Mouse (Mus musculus): ENCODE measurements around the gene Apon. TPM values are rescaled to one million over a fixed set of nuclear protein-coding genes. Genes with fewer than 3 reads are reported as not detected.

Apon gene
- polyA plus RNA-seq, 1 experiment from 2014 or later, result 0.17 TPM

DNA sequence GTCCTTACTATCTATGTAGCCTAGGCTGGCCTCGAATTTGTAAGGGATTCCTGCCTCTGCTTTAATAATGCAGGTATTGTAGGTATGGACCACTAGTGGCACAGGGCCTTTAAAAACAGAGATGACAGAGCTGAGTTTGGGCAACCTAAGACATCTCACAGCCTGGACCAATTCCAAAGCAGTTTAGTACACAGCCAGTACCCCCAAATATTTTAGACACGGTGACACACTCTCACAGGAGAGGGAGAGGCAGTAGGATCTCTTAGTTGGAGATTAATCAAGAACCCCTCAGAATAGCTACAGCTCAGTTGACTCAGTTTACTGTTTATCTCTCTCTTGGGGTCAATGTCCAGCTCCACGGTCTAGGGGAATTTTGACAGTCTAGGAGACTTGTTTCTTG is 48.5 kb downstream of the Apon start:
- H3K4me1 ChIP-seq, result peaks cover 30% of the 10 kb centered on the region
- no peaks in the 10 kb centered on the region for H3K27me3 ChIP-seq (replicated peaks)
- no peak for ATAC-seq (ENCODE audit: extremely low read depth, insufficient number of reproducible peaks, low FRiP score, low TSS enrichment)
- H3K36me3 ChIP-seq, result peaks cover 26% of the 10 kb centered on the region
- peak overlapping the region; percentile 90 for H3K9ac ChIP-seq
- peak overlapping the region; percentile 68 for H3K4me3 ChIP-seq
- 29% methylated on average over 3 of the region's 3 CpGs for WGBS
- peak overlapping the region; percentile 85 for H3K4me2 ChIP-seq
- H3K9me3 ChIP-seq, result no peaks in the 10 kb centered on the region
- H3K27ac ChIP-seq (replicated peaks), result peak overlapping the region; percentile 97

GRCm38 (mm10) chr10:128302785-128303125 is 48.9 kb downstream of the Apon start:
- Histone ChIP-seq H3K27ac (replicated peaks) (peak overlapping the region; percentile 97), H3K9ac (peak overlapping the region; percentile 90), H3K4me3 (peak overlapping the region; percentile 68), H3K9me3 (no peaks in the 10 kb centered on the region), H3K4me1 (peaks cover 26% of the 10 kb centered on the region), H3K36me3 (peaks cover 27% of the 10 kb centered on the region), H3K27me3 (replicated peaks) (no peaks in the 10 kb centered on the region), H3K4me2 (peak overlapping the region; percentile 85)
- WGBS, result under 1% methylated on average over 9 of the region's 9 CpGs
- ATAC-seq (ENCODE audit: extremely low read depth, insufficient number of reproducible peaks, low FRiP score, low TSS enrichment), result peak; percentile 19

DNA sequence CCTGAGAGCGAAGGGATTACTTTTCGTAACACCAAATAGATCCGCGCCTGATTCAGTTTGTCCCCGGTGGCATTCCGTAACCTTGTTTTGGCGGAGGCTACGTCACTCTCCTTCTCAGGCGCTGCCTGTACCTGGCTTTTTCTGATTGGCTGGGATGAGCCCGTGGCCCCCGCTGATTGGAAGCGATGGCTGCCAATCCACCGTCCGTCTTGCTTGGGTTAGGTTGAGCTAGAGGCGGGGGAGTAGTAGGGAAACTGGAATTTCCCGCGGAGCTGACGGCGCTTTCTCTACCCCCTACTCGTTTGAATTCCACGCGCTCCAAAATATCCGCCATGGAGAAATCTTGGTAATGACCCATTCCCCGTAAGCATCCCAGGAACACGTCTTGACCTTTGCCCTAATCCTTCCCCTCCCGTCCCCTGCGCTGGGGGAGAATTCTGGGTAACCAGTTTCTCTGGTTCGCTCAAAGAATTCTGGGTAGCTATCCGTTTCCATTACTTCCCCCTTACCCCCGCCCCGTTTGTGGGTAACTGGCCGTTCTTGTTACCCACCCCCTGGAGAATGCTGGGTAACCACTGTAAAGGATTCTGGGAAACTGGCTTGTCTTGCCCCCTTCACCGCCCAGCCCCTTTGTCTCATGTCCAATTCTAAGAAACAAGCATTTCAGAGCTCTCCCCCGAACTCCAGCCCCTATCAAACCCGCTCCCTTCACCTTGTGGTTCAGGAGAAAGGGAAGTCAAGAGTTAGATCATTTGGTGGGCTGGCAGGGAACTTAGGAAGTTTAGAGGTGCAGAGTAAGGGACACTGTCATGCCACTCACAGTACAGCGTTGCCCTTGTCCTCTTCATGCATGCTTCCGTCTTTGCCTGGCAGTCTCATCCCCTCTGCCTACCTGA is 49.5 kb downstream of the Apon start, which contains the start of gene Pan2:
Gene Pan2 (plus strand): TSS at position 210 of the 896 bp plus-strand sequence.
- Histone ChIP-seq H3K9ac (peak within 1 kb of the TSS; percentile 90), H3K4me3 (peak within 1 kb of the TSS; percentile 68), H3K27ac (replicated peaks) (peak within 1 kb of the TSS; percentile 97), H3K4me2 (peak within 1 kb of the TSS; percentile 85), H3K27me3 (replicated peaks) (no peaks in the 10 kb centered on the region), H3K4me1 (peaks cover 21% of the 10 kb centered on the region), H3K36me3 (peaks cover 33% of the 10 kb centered on the region), H3K9me3 (no peaks in the 10 kb centered on the region)
- ATAC-seq (ENCODE audit: extremely low read depth, insufficient number of reproducible peaks, low FRiP score, low TSS enrichment), result peak; percentile 97
- 1% methylated on average over 37 of the region's 37 CpGs for WGBS

Other genes with a start within 250 kb of the Apon start
- gene Hsd17b6, start 246.5 kb upstream of the Apon start, polyA plus RNA-seq (2015; fragmentation: Nextera tagmentation; extraction: Ambion mirVana), result not detected in 2 replicates
- gene Prim1, start 238.9 kb upstream of the Apon start, polyA plus RNA-seq (2015; fragmentation: Nextera tagmentation; extraction: Ambion mirVana), result 50.5 and 53.2 TPM in 2 replicates
- gene Naca, start 218.5 kb upstream of the Apon start, polyA plus RNA-seq (2015; fragmentation: Nextera tagmentation; extraction: Ambion mirVana), result 540 TPM in 2 replicates
- gene Ptges3, start 195.1 kb upstream of the Apon start, polyA plus RNA-seq (2015; fragmentation: Nextera tagmentation; extraction: Ambion mirVana), result 301 and 338 TPM in 2 replicates
- gene Atp5b, start 170.8 kb upstream of the Apon start, polyA plus RNA-seq (2015; fragmentation: Nextera tagmentation; extraction: Ambion mirVana), result 4,907 and 5,417 TPM in 2 replicates
- gene Baz2a, start 162.5 kb upstream of the Apon start, polyA plus RNA-seq (2015; fragmentation: Nextera tagmentation; extraction: Ambion mirVana), result 7.4 and 8.0 TPM in 2 replicates
- gene Rbms2, start 73.8 kb upstream of the Apon start, polyA plus RNA-seq (2015; fragmentation: Nextera tagmentation; extraction: Ambion mirVana), result 35.4 and 37.3 TPM in 2 replicates
- 0.53 and 0.96 TPM in 2 replicates for gene Gls2, start 59.6 kb upstream of the Apon start, polyA plus RNA-seq (2015; fragmentation: Nextera tagmentation; extraction: Ambion mirVana)
- 40.7 and 40.8 TPM in 2 replicates for gene Spryd4, start 42.3 kb upstream of the Apon start, polyA plus RNA-seq (2015; fragmentation: Nextera tagmentation; extraction: Ambion mirVana)
- gene Mip, start 28.3 kb upstream of the Apon start, polyA plus RNA-seq (2015; fragmentation: Nextera tagmentation; extraction: Ambion mirVana), result not detected in 2 replicates
- gene Timeless, start 22.0 kb upstream of the Apon start, polyA plus RNA-seq (2015; fragmentation: Nextera tagmentation; extraction: Ambion mirVana), result 32.2 and 34.0 TPM in 2 replicates
- 0.27 and 1.7 TPM in 2 replicates for gene Apof, start 14.6 kb downstream of the Apon start, polyA plus RNA-seq (2015; fragmentation: Nextera tagmentation; extraction: Ambion mirVana)
- gene Stat2, start 16.5 kb downstream of the Apon start, polyA plus RNA-seq (2015; fragmentation: Nextera tagmentation; extraction: Ambion mirVana), result 9.7 and 9.8 TPM in 2 replicates
- 1.8 and 2.6 TPM in 2 replicates for gene Il23a, start 44.7 kb downstream of the Apon start, polyA plus RNA-seq (2015; fragmentation: Nextera tagmentation; extraction: Ambion mirVana)
- 24.9 and 25.7 TPM in 2 replicates for gene Pan2, start 49.2 kb downstream of the Apon start, polyA plus RNA-seq (2015; fragmentation: Nextera tagmentation; extraction: Ambion mirVana)
- 193 and 228 TPM in 2 replicates for gene Cnpy2, start 68.4 kb downstream of the Apon start, polyA plus RNA-seq (2015; fragmentation: Nextera tagmentation; extraction: Ambion mirVana)
- gene Cs, start 83.6 kb downstream of the Apon start, polyA plus RNA-seq (2015; fragmentation: Nextera tagmentation; extraction: Ambion mirVana), result 396 and 409 TPM in 2 replicates
- 11.8 and 12.6 TPM in 2 replicates for gene Coq10a, start 114.9 kb downstream of the Apon start, polyA plus RNA-seq (2015; fragmentation: Nextera tagmentation; extraction: Ambion mirVana)
- gene Ankrd52, start 123.0 kb downstream of the Apon start, polyA plus RNA-seq (2015; fragmentation: Nextera tagmentation; extraction: Ambion mirVana), result 8.8 and 9.4 TPM in 2 replicates
- gene Slc39a5, start 147.1 kb downstream of the Apon start, polyA plus RNA-seq (2015; fragmentation: Nextera tagmentation; extraction: Ambion mirVana), result 0.12 and 1.5 TPM in 2 replicates
- gene Nabp2, start 157.4 kb downstream of the Apon start, polyA plus RNA-seq (2015; fragmentation: Nextera tagmentation; extraction: Ambion mirVana), result 58.0 and 63.9 TPM in 2 replicates
- gene Rnf41, start 157.6 kb downstream of the Apon start, polyA plus RNA-seq (2015; fragmentation: Nextera tagmentation; extraction: Ambion mirVana), result 26.8 and 27.0 TPM in 2 replicates
- 55.2 and 57.1 TPM in 2 replicates for gene Smarcc2, start 205.2 kb downstream of the Apon start, polyA plus RNA-seq (2015; fragmentation: Nextera tagmentation; extraction: Ambion mirVana)
- 1,202 and 1,344 TPM in 2 replicates for gene Myl6, start 240.0 kb downstream of the Apon start, polyA plus RNA-seq (2015; fragmentation: Nextera tagmentation; extraction: Ambion mirVana)
- 3.2 and 4.5 TPM in 2 replicates for gene Myl6b, start 244.6 kb downstream of the Apon start, polyA plus RNA-seq (2015; fragmentation: Nextera tagmentation; extraction: Ambion mirVana)

Measured in heart, embryonic 13.5 days (tissue).